Mouse (Mus musculus) ES-Bruce4 (cell line): ENCODE data around the gene Gse1.

Source experiments
- CTCF ChIP-seq: IDR thresholded peaks from one replicate; pipeline ENCODE4 v1.8.1; 2011; ENCODE audit warnings: low read depth, low read length
- EP300 ChIP-seq: IDR thresholded peaks from 2 replicates; pipeline ENCODE4 v1.6.1; 2011; ENCODE audit warnings: low read depth, low read length; ENCODE audit not compliant: insufficient read depth
- POLR2A ChIP-seq: IDR thresholded peaks from one replicate; pipeline ENCODE4 v1.8.1; 2011; ENCODE audit warnings: low read length; ENCODE audit not compliant: insufficient read depth

DNA sequence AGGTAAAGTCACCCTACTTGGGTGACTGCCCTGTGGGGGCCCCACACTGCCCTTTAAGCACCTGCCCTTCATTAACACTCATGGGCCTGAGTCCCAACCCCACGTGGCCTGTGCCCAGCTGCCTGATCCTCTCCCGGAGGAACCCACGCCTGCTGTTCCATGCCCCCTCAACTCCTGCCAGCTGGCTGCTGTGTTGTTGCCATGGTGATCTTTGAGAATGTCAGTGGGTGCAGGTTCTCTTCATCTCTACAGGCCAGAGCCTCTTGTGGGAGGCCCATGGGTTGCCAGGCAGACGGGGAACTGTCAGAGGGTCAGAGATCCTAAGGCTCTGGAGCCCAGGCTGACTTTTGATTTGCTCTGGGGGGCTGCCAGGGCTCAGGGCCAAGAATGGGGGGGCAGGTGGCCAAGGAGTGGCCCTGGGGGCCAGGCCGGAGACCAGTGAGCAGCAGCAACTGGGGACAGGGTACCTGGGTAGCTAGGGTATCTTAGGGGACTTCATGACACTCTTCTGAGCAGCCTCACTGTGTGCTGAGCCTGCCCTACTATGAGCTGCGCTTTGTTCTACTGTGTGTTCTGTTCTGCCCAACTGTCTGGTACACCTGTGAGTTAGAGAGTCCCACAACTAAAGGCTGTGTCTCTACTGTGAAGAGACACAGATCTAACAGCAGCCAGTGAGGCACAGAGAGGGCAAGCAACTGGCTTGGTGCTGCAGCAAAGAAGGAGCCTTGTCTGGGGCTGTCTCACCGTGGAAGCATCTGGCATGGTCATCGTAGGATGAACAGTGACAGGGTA lies 64.3 kb downstream of the Gse1 start:
- TF ChIP-seq POLR2A = no peak
- TF ChIP-seq CTCF = no peak
- no peak for TF ChIP-seq EP300
